Comparison of ENCODE assay signal across 7 mouse cellular contexts in the genomic region with DNA sequence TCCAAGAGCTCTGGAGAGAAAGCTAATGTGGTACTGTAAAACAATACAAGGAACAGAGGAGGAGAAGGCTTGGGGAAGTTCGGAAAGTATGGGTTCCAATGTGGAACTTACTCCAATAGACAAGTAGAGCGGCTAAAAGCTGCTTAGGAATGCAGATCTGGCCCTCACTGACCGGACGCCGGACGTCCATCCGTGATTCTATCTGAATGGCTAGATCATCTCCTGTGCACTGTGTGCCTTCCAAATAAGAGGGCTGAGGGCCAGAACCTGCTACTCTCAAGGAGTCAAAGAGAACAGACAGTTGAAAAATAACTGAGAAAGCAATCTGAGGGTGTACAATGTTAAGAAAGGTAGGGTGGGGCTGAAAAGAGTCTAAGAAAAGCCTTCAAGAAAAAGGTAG. TPM values are rescaled to one million over a fixed set of nuclear protein-coding genes. Genes with fewer than 3 reads are reported as not detected.
DNase-seq lines count a peak whose midpoint lies in the region; ATAC-seq and TF ChIP-seq lines count a peak whose summit lies in the region.

No protein-coding gene starts in this region.

- H3K36me3 ChIP-seq in spleen, adult 2 months (ENCODE audit: control insufficient read depth, insufficient read depth, low read length), result no peaks in the 10 kb centered on the region
- H3K36me3 ChIP-seq in forebrain, embryonic 12.5 days (replicated peaks), result no peaks in the 10 kb centered on the region
- H3K36me3 ChIP-seq in hindbrain, postnatal 0 days (ENCODE audit: insufficient read depth, low read length), result no peaks in the 10 kb centered on the region
- H3K36me3 ChIP-seq in neural tube, embryonic 13.5 days, result no peaks in the 10 kb centered on the region

- peak overlapping the region; percentile 73 for H3K4me2 ChIP-seq in forebrain, embryonic 12.5 days
- H3K4me2 ChIP-seq in hindbrain, postnatal 0 days (ENCODE audit: low read depth, low read length), result peak overlapping the region; percentile 90
- H3K4me2 ChIP-seq in neural tube, embryonic 13.5 days, result peak overlapping the region; percentile 87

- 84% methylated on average over 7 of the region's 7 CpGs for WGBS in spleen, adult 2 months
- WGBS in forebrain, embryonic 12.5 days, result 85% methylated on average over 7 of the region's 7 CpGs
- 83% methylated on average over 7 of the region's 7 CpGs for WGBS in hindbrain, postnatal 0 days
- WGBS in neural tube, embryonic 13.5 days, result 92% methylated on average over 7 of the region's 7 CpGs

- ATAC-seq in forebrain, embryonic 12.5 days (ENCODE audit: low FRiP score), result no peak
- no peak for ATAC-seq in hindbrain, postnatal 0 days
- ATAC-seq in neural tube, embryonic 13.5 days (ENCODE audit: low read depth), result no peak

- H3K27me3 ChIP-seq in spleen, adult 2 months (ENCODE audit: control insufficient read depth, insufficient read depth, low read length), result no peaks in the 10 kb centered on the region; the same call in 1 of the 2 replicates
- no peaks in the 10 kb centered on the region for H3K27me3 ChIP-seq in forebrain, embryonic 12.5 days
- H3K27me3 ChIP-seq in hindbrain, postnatal 0 days (ENCODE audit: insufficient read depth, low read length), result no peaks in the 10 kb centered on the region
- no peaks in the 10 kb centered on the region for H3K27me3 ChIP-seq in neural tube, embryonic 13.5 days

- no peak for TF ChIP-seq POLR2A in spleen, adult 2 months (IDR thresholded peaks at IDR 0.05; ENCODE audit: low read depth, low read length)

- H3K4me3 ChIP-seq in spleen, adult 2 months (ENCODE audit: extremely low read depth, insufficient read depth, insufficient read length), result no peak overlapping the region
- H3K4me3 ChIP-seq in forebrain, embryonic 12.5 days (replicated peaks), result no peak overlapping the region
- peak overlapping the region; percentile 73 for H3K4me3 ChIP-seq in hindbrain, postnatal 0 days (ENCODE audit: low read length)
- H3K4me3 ChIP-seq in neural tube, embryonic 13.5 days, result peak overlapping the region; percentile 60

- no peaks in the 10 kb centered on the region for H3K9me3 ChIP-seq in forebrain, embryonic 12.5 days
- no peaks in the 10 kb centered on the region for H3K9me3 ChIP-seq in hindbrain, postnatal 0 days (ENCODE audit: low read length)
- no peaks in the 10 kb centered on the region for H3K9me3 ChIP-seq in neural tube, embryonic 13.5 days

- DNase-seq in spleen, adult 2 months (ENCODE audit: low read depth in 1 of 2, low spot score in 2 of 2), result no peak
- no peak for DNase-seq in spleen, adult 12 weeks (ENCODE audit: low spot score)
- DNase-seq in hindbrain, postnatal 0 days (ENCODE audit: low spot score), result no peak
- no peak for DNase-seq in left cerebral cortex, adult 11 months (ENCODE audit: low spot score)
- DNase-seq in urinary bladder, postnatal 10 days (ENCODE audit: low spot score), result no peak

- peaks cover 5% of the 10 kb centered on the region; the same call in 1 of the 2 replicates for H3K4me1 ChIP-seq in spleen, adult 2 months (ENCODE audit: control insufficient read depth, insufficient read depth, insufficient read length)
- peaks cover 22% of the 10 kb centered on the region for H3K4me1 ChIP-seq in forebrain, embryonic 12.5 days
- 0 out of 2 replicates have a peak, but pooled peaks cover 6% of the 10 kb centered on the region for H3K4me1 ChIP-seq in hindbrain, postnatal 0 days (ENCODE audit: insufficient read depth, low read length)
- peaks cover 36% of the 10 kb centered on the region for H3K4me1 ChIP-seq in neural tube, embryonic 13.5 days (replicated peaks)

- peak overlapping the region; percentile 84; the same call in 1 of the 2 replicates for H3K27ac ChIP-seq in spleen, adult 2 months (ENCODE audit: insufficient read depth, low read length)
- no peak overlapping the region for H3K27ac ChIP-seq in forebrain, embryonic 12.5 days
- peak overlapping the region; percentile 90; the same call in 1 of the 2 replicates for H3K27ac ChIP-seq in hindbrain, postnatal 0 days
- peak overlapping the region; percentile 94 for H3K27ac ChIP-seq in neural tube, embryonic 13.5 days (replicated peaks)

- no peak overlapping the region for H3K9ac ChIP-seq in forebrain, embryonic 12.5 days
- H3K9ac ChIP-seq in hindbrain, postnatal 0 days (replicated peaks; ENCODE audit: low read length), result no peak overlapping the region
- peak overlapping the region; percentile 66; the same call in 1 of the 2 replicates for H3K9ac ChIP-seq in neural tube, embryonic 13.5 days

- TF ChIP-seq CTCF in spleen, adult 2 months (IDR thresholded peaks at IDR 0.05; ENCODE audit: extremely low read depth, insufficient read depth, insufficient read length, insufficient replicate concordance), result no peak
- no peak for TF ChIP-seq CTCF in hindbrain, postnatal 0 days (IDR thresholded peaks at IDR 0.05; ENCODE audit: low read depth)

RNA-seq across cellular contexts. Expression of a gene that starts 1.5 kb away (rescaled TPM):
- 6.9 and 7.9 TPM in 2 replicates for polyA plus RNA-seq in spleen, adult 2 months (2012; rRNA removed)
- 11.6 and 12.8 TPM in 2 replicates for polyA plus RNA-seq in forebrain, embryonic 12.5 days (2016; fragmentation: Nextera tagmentation; extraction: Ambion mirVana)
- total RNA-seq in hindbrain, postnatal 0 days (2014; rRNA removed), result 13.8 and 18.9 TPM in 2 replicates
- polyA plus RNA-seq in hindbrain, postnatal 0 days (2015; fragmentation: Nextera tagmentation; extraction: Ambion mirVana), result 12.3 and 13.7 TPM in 2 replicates
- polyA plus RNA-seq in neural tube, embryonic 13.5 days (2015; fragmentation: Nextera tagmentation; extraction: Ambion mirVana), result 14.0 and 15.7 TPM in 2 replicates

Comparison
In these comparisons a context has a peak if more than half of its experiments do, and no peak if none do; other contexts are left out.
1. H3K4me3 ChIP-seq: peak in hindbrain, postnatal 0 days (single experiment) and neural tube, embryonic 13.5 days (single experiment); none in spleen, adult 2 months (single experiment) and forebrain, embryonic 12.5 days (single experiment).
2. Peak in every context shown above with its lines, with median percentiles within 50 percentile points of each other: H3K4me2 ChIP-seq.